Mouse (Mus musculus): ENCODE measurements around the gene Cobll1. TPM values are rescaled to one million over a fixed set of nuclear protein-coding genes. Genes with fewer than 3 reads are reported as not detected.

Cobll1 gene
- polyA plus RNA-seq, 1 experiment = 3.0 TPM

DNA sequence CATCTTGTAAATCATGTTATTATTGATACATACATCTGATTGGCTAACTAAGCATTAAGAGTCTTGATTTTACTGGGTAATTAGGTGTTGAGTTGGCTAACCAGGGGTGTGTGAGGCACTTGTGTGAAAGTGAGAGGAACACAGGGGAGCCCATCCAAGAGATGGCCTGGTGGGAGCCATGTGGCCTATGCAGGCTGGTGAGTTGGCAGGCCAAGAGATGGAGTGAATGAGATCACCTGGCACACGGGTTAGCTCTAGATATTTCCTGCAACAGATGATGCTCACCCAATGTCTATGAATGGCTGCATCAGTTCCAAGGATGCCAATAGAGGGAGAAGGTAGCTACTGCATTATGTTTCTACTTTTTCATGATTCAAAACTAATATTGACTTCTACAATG lies 139.2 kb downstream of the Cobll1 start:
- no peak overlapping the region for H3K27ac ChIP-seq (ENCODE audit: insufficient read depth, low read depth, low read length)

DNA sequence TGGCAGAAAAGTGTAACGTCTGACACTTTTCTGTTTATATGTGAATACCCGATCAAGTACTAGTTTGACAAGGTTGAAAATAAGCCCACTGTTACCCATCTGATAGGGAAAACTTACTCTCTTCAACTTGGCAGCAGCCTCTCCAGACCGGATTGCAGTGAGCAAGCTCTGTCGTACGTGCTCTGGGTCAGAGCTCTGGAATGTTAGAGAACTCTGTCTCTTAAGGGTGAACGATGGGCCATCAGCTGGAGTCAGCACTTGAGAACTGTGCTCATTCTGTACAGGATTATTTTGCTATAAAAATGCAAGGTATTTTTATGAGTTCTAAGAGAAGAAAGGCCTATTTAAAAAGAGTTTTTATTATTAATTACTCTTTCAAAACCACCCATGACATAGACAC lies 143.6 kb downstream of the Cobll1 start:
- no peaks in the 10 kb centered on the region for H3K4me1 ChIP-seq (ENCODE audit: control insufficient read depth, insufficient read depth, insufficient read length, low read length)
- no peak overlapping the region for H3K4me3 ChIP-seq (ENCODE audit: low read depth, low read length)
- 84% methylated on average over 6 of the region's 6 CpGs for WGBS
- H3K27me3 ChIP-seq (ENCODE audit: control insufficient read depth, insufficient read depth, low read length) = no peaks in the 10 kb centered on the region
- TF ChIP-seq CTCF (IDR thresholded peaks at IDR 0.05; ENCODE audit: extremely low read depth, insufficient read length, insufficient replicate concordance, low read depth, low read length) (no peak), POLR2A (IDR thresholded peaks at IDR 0.05; ENCODE audit: low read depth, low read length) (no peak)
- peaks cover 23% of the 10 kb centered on the region for H3K36me3 ChIP-seq (ENCODE audit: control insufficient read depth, insufficient read depth, low read length)
- no peak overlapping the region for H3K27ac ChIP-seq (ENCODE audit: insufficient read depth, low read depth, low read length)

More for the DNA sequence above, 139.2 kb downstream of the Cobll1 start:
- no peak overlapping the region for H3K4me3 ChIP-seq (ENCODE audit: low read depth, low read length)
- no peaks in the 10 kb centered on the region for H3K4me1 ChIP-seq (ENCODE audit: control insufficient read depth, insufficient read depth, insufficient read length, low read length)
- peaks cover 33% of the 10 kb centered on the region for H3K36me3 ChIP-seq (ENCODE audit: control insufficient read depth, insufficient read depth, low read length)
- 89% methylated on average over 1 of the region's 1 CpGs for WGBS
- TF ChIP-seq POLR2A (IDR thresholded peaks at IDR 0.05; ENCODE audit: low read depth, low read length) = no peak
- no peak for TF ChIP-seq CTCF (IDR thresholded peaks at IDR 0.05; ENCODE audit: extremely low read depth, insufficient read length, insufficient replicate concordance, low read depth, low read length)
- no peaks in the 10 kb centered on the region for H3K27me3 ChIP-seq (ENCODE audit: control insufficient read depth, insufficient read depth, low read length)

DNA sequence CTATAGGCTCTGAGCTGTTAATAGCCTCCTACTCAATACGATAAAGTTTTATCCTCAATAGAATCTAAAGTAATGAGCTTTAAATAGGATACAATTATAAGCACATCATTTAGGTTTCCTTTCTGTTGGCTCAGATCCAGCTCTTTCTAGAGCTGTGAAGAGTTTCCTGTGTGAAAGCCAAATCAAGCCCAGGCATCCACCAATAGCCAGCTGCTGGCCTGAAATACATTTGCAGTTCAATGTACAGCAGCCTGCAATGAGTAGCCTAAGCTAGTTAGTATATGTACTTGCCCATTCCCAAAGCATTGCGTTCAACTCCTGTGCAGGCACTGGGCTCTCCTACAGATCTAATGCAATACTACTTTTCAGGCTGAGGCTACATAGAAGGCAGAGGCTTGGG lies 145.2 kb downstream of the Cobll1 start:
- Histone ChIP-seq H3K27me3 (ENCODE audit: control insufficient read depth, insufficient read depth, low read length) (no peaks in the 10 kb centered on the region), H3K36me3 (ENCODE audit: control insufficient read depth, insufficient read depth, low read length) (peaks cover 17% of the 10 kb centered on the region), H3K27ac (ENCODE audit: insufficient read depth, low read depth, low read length) (no peak overlapping the region), H3K4me3 (ENCODE audit: low read depth, low read length) (no peak overlapping the region), H3K4me1 (ENCODE audit: control insufficient read depth, insufficient read depth, insufficient read length, low read length) (no peaks in the 10 kb centered on the region)
- 81% methylated on average over 2 of the region's 2 CpGs for WGBS
- no peak for TF ChIP-seq POLR2A (IDR thresholded peaks at IDR 0.05; ENCODE audit: low read depth, low read length)

DNA sequence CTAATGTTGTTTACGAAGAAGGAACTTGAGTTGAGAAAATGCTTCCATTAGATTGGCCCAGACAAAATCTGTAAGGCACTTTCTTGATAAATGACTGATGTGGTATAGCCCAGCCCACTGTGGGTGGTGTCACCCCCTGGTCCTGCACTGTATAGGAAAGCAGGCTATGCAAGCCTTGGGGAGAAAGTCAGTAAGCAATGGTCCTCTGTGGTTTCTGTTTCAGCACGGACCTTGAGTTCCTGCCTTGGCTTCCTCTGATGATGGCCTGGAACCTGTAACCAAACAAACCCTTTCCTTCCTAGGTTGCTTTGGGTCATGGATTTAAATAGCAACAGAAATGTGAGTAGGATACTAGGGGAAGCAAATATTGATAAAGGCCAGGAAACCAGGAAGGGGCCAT lies 148.2 kb downstream of the Cobll1 start:
- Histone ChIP-seq H3K36me3 (ENCODE audit: control insufficient read depth, insufficient read depth, low read length) (peaks cover 5% of the 10 kb centered on the region; the same call in 1 of the 2 replicates), H3K4me3 (ENCODE audit: low read depth, low read length) (no peak overlapping the region), H3K27me3 (ENCODE audit: control insufficient read depth, insufficient read depth, low read length) (no peaks in the 10 kb centered on the region), H3K27ac (ENCODE audit: insufficient read depth, low read depth, low read length) (no peak overlapping the region), H3K4me1 (ENCODE audit: control insufficient read depth, insufficient read depth, insufficient read length, low read length) (no peaks in the 10 kb centered on the region)
- 79% methylated on average over 2 of the region's 2 CpGs for WGBS
- no peak for TF ChIP-seq POLR2A (IDR thresholded peaks at IDR 0.05; ENCODE audit: low read depth, low read length)
- no peak for TF ChIP-seq CTCF (IDR thresholded peaks at IDR 0.05; ENCODE audit: extremely low read depth, insufficient read length, insufficient replicate concordance, low read depth, low read length)

DNA sequence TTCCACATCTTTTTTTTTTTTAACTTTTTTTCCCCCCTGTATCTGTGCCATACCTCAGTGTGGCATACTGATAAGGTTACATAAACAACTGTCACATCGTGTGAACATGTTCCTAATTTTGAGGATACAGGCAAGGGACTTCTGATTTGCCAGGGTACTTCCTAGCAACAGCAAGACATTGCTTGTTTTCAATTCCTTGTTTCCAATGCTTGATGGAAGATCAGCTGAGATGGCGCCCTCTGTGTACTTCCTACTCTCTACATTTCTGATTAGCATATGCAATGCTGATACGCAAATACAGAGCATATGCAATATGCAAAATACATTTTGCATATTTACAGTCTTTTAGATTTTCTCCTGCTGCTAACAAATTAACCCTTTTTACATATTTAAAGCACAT lies 152.0 kb downstream of the Cobll1 start:
- no peak overlapping the region for H3K27ac ChIP-seq (ENCODE audit: insufficient read depth, low read depth, low read length)
- no peak for TF ChIP-seq POLR2A (IDR thresholded peaks at IDR 0.05; ENCODE audit: low read depth, low read length)
- no peak for TF ChIP-seq CTCF (IDR thresholded peaks at IDR 0.05; ENCODE audit: extremely low read depth, insufficient read length, insufficient replicate concordance, low read depth, low read length)
- H3K4me3 ChIP-seq (ENCODE audit: low read depth, low read length) = no peak overlapping the region
- WGBS = 82% methylated on average over 3 of the region's 3 CpGs
- H3K4me1 ChIP-seq (ENCODE audit: control insufficient read depth, insufficient read depth, insufficient read length, low read length) = no peaks in the 10 kb centered on the region
- no peaks in the 10 kb centered on the region for H3K27me3 ChIP-seq (ENCODE audit: control insufficient read depth, insufficient read depth, low read length)
- peaks cover 5% of the 10 kb centered on the region; the same call in 1 of the 2 replicates for H3K36me3 ChIP-seq (ENCODE audit: control insufficient read depth, insufficient read depth, low read length)

DNA sequence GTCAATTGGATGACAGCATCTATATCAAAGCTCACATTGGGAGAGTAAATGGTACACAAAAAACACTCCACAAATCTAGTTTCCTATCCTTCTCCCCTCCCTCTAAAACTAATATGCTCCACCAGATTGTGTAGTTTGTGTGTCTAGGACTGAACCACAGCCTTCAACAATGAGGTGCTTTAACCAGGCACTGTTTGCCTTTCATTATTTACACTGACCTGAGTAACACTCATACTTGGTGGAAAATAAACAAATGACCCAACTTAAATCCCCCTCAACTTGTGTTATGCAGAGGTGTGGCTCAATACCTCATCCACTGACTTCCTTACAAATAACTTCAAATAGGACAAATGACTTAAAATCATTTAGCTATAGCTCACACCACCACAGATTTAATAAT lies 155.8 kb downstream of the Cobll1 start:
- no peaks in the 10 kb centered on the region for H3K27me3 ChIP-seq (ENCODE audit: control insufficient read depth, insufficient read depth, low read length)
- TF ChIP-seq POLR2A (IDR thresholded peaks at IDR 0.05; ENCODE audit: low read depth, low read length) = no peak
- no peak for TF ChIP-seq CTCF (IDR thresholded peaks at IDR 0.05; ENCODE audit: extremely low read depth, insufficient read length, insufficient replicate concordance, low read depth, low read length)
- no peak overlapping the region for H3K4me3 ChIP-seq (ENCODE audit: low read depth, low read length)
- H3K4me1 ChIP-seq (ENCODE audit: control insufficient read depth, insufficient read depth, insufficient read length, low read length) = no peaks in the 10 kb centered on the region
- H3K36me3 ChIP-seq (ENCODE audit: control insufficient read depth, insufficient read depth, low read length) = peaks cover 2% of the 10 kb centered on the region; the same call in 1 of the 2 replicates
- H3K27ac ChIP-seq (ENCODE audit: insufficient read depth, low read depth, low read length) = no peak overlapping the region

DNA sequence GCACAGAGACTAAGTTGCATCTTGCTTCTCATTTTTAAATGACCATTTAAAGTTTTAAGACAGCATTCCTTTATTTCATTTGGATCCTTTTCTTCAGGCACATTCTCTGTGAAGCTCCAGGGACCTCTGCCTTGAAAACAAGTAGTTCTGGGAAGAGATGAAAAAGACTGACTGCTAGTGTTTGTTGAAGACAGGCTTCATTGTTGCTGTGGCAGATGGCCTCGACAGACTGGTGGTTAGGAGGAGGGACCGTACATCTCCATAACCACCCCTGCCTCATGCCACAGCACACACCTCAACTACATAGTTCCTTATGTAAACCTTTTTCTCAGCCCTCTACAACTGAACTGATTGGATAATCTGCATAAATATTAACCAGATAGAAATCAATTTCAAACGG lies 161.7 kb downstream of the Cobll1 start:
- no peaks in the 10 kb centered on the region for H3K36me3 ChIP-seq (ENCODE audit: control insufficient read depth, insufficient read depth, low read length)
- no peak overlapping the region for H3K27ac ChIP-seq (ENCODE audit: insufficient read depth, low read depth, low read length)
- no peaks in the 10 kb centered on the region for H3K27me3 ChIP-seq (ENCODE audit: control insufficient read depth, insufficient read depth, low read length)
- no peaks in the 10 kb centered on the region for H3K4me1 ChIP-seq (ENCODE audit: control insufficient read depth, insufficient read depth, insufficient read length, low read length)
- 57% methylated on average over 3 of the region's 3 CpGs for WGBS
- TF ChIP-seq CTCF (IDR thresholded peaks at IDR 0.05; ENCODE audit: extremely low read depth, insufficient read length, insufficient replicate concordance, low read depth, low read length) = no peak
- TF ChIP-seq POLR2A (IDR thresholded peaks at IDR 0.05; ENCODE audit: low read depth, low read length) = no peak
- H3K4me3 ChIP-seq (ENCODE audit: low read depth, low read length) = no peak overlapping the region

DNA sequence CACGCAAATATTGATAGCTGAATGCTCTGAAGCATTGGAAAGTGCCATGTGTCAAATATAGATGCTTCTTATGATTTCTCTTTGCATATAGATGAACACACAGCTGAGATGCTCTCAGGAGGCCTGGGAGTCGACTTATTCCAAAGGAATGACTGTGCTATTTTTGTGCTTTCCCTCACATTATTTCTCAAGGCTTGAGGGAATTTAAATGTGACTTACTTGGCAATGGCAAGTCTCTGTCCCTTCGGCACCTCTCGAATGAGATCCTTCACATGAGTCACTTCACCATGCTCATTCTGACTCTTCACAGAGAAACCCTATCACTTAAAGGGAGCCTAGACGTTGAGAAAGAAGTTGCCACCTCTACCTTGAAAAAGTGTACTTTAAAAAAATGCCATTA lies 163.4 kb downstream of the Cobll1 start:
- Histone ChIP-seq H3K36me3 (ENCODE audit: control insufficient read depth, insufficient read depth, low read length) (no peaks in the 10 kb centered on the region), H3K27ac (ENCODE audit: insufficient read depth, low read depth, low read length) (no peak overlapping the region), H3K27me3 (ENCODE audit: control insufficient read depth, insufficient read depth, low read length) (no peaks in the 10 kb centered on the region), H3K4me3 (ENCODE audit: low read depth, low read length) (no peak overlapping the region), H3K4me1 (ENCODE audit: control insufficient read depth, insufficient read depth, insufficient read length, low read length) (no peaks in the 10 kb centered on the region)
- WGBS = 92% methylated on average over 5 of the region's 5 CpGs
- no peak for TF ChIP-seq POLR2A (IDR thresholded peaks at IDR 0.05; ENCODE audit: low read depth, low read length)
- TF ChIP-seq CTCF (IDR thresholded peaks at IDR 0.05; ENCODE audit: extremely low read depth, insufficient read length, insufficient replicate concordance, low read depth, low read length) = no peak

All from small intestine, adult 2 months (tissue).